Mouse (Mus musculus) lung, adult 18-20 months (tissue): ENCODE data around the gene Tceal8.
A peak's percentile ranks its signal among the peaks of the same experiment; 100 is the strongest.
"Not testable (repeated sequence)": the region's sequence is repeated elsewhere in the genome, so short reads cannot be mapped to it uniquely, and the experiment has no call there.

ENCODE experiments used
- DNase-seq, 2 experiments: peaks; one replicate each; pipeline ENCODE4 v3.0.0; 2022; ENCODE audit warnings: mixed read lengths in 2 of 2

The Tceal8 gene

GRCm38 (mm10) chrX:136172118-136172551, at the start of gene Tceal8:
TSS of gene Tceal8 (minus strand) at chrX:136172342.
- peak; percentile 84 to 86 for DNase-seq

- DNase-seq = no peak
Measured at GRCm38 (mm10) chrX:136216303-136216702, 44.2 kb upstream of the Tceal8 start.

- not testable (repeated sequence) for DNase-seq
Measured at GRCm38 (mm10) chrX:136214729-136215677, 42.9 kb upstream of the Tceal8 start, which contains the start of the genes Tceal7 and Bex1. TSS of gene Tceal7 (plus strand) at chrX:136214779. TSS of gene Bex1 (minus strand) at chrX:136215513.

GRCm38 (mm10) chrX:136213396-136213795, 41.3 kb upstream of the Tceal8 start:
- DNase-seq = no peak

GRCm38 (mm10) chrX:136204406-136204805, 32.3 kb upstream of the Tceal8 start:
- no peak for DNase-seq

GRCm38 (mm10) chrX:136203664-136204066, 31.5 kb upstream of the Tceal8 start, which contains the start of gene Tceal5:
TSS of gene Tceal5 (minus strand) at chrX:136203876.
- peak in 1 of 2 experiments; percentile 5 for DNase-seq

- no peak for DNase-seq
Measured at GRCm38 (mm10) chrX:136203257-136203656, 31.1 kb upstream of the Tceal8 start.

- peak; percentile 3 to 24 for DNase-seq
Measured at GRCm38 (mm10) chrX:136196873-136197272, 24.7 kb upstream of the Tceal8 start.

GRCm38 (mm10) chrX:136195193-136195944, 23.2 kb upstream of the Tceal8 start:
- DNase-seq = no peak

GRCm38 (mm10) chrX:136183107-136183506, 11.0 kb upstream of the Tceal8 start:
- no peak for DNase-seq

GRCm38 (mm10) chrX:136180897-136181553, 8.9 kb upstream of the Tceal8 start:
- DNase-seq = no peak

- DNase-seq = no peak
Measured at GRCm38 (mm10) chrX:136172786-136173185, 644 bp upstream of the Tceal8 start.

GRCm38 (mm10) chrX:136171189-136172117, 689 bp downstream of the Tceal8 start:
- peak; percentile 53 to 57 for DNase-seq

GRCm38 (mm10) chrX:136170625-136171024, 1.5 kb downstream of the Tceal8 start:
- no peak for DNase-seq

GRCm38 (mm10) chrX:136144195-136144594, 27.9 kb downstream of the Tceal8 start:
- DNase-seq = no peak

- no peak for DNase-seq
Measured at GRCm38 (mm10) chrX:136143711-136144110, 28.4 kb downstream of the Tceal8 start.

- no peak for DNase-seq
Measured at GRCm38 (mm10) chrX:136141385-136141784, 30.8 kb downstream of the Tceal8 start.

- not testable (repeated sequence) for DNase-seq
Measured at GRCm38 (mm10) chrX:136139640-136140004, 32.5 kb downstream of the Tceal8 start.

- DNase-seq = not testable (repeated sequence)
Measured at GRCm38 (mm10) chrX:136138827-136139639, 33.1 kb downstream of the Tceal8 start, which contains the start of gene Bex4. TSS of gene Bex4 (plus strand) at chrX:136138996.

- DNase-seq = no peak
Measured at GRCm38 (mm10) chrX:136135559-136135958, 36.6 kb downstream of the Tceal8 start.

- DNase-seq = peak in 1 of 2 experiments; percentile 20
Measured at GRCm38 (mm10) chrX:136127744-136128064, 44.4 kb downstream of the Tceal8 start.
